In the genomic region with DNA sequence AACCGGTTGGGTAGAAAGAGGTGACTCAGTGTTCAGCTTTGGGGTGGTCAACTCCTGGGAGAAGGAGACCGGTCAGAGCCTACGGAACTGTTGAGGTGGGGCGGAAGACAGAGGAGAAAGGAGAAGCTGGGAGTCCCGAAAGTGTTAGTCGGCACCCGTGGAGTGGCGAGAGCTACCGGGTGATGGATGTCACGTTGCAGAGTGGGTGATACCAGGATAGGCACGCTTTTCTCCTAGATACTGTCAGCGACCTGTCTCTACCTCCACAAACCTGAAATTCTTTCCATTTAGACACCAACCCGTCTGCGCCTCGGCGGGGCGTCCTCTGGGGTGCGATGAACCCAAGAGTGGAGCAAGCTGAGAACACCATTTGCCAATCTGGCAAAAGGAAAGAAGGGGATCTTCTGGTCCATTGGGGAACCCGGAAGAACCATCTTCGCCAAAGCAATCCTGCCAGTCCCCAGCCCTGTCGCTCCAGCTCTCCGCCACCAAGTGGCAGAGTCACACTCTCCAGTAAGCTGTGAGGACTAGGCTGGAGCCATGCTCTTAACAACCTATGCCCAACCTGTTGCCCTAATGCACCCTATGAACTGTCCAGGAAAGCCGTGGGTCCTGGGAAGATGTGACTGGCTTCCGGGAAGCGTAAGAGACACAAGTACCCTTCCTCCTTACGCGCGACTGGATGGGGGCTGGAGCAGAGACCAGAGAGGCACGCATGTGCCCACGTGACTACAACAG, we compare ENCODE assay signal across 7 mouse cellular contexts. TPM values are rescaled to one million over a fixed set of nuclear protein-coding genes. Genes with fewer than 3 reads are reported as not detected.
DNase-seq lines count a peak whose midpoint lies in the region; ATAC-seq and TF ChIP-seq lines count a peak whose summit lies in the region.

A gene (minus strand): TSS at position 628 of the 738 bp plus-strand sequence.

- TF ChIP-seq CTCF in ES-Bruce4 (IDR thresholded peaks at IDR 0.05; ENCODE audit: low read depth, low read length): peak; percentile 43
- TF ChIP-seq CTCF in Patski (IDR thresholded peaks at IDR 0.05): no peak

- no peaks in the 10 kb centered on the region for H3K4me1 ChIP-seq in ES-Bruce4 (ENCODE audit: control insufficient read depth, insufficient read depth, low read length)
- H3K4me1 ChIP-seq in heart, embryonic 15.5 days (replicated peaks): peaks cover 16% of the 10 kb centered on the region
- no peaks in the 10 kb centered on the region; the same call in 1 of the 2 replicates for H3K4me1 ChIP-seq in midbrain, embryonic 15.5 days

- no peak for DNase-seq in Patski (ENCODE audit: low read depth, low spot score)
- peak; percentile 49 for DNase-seq in kidney, postnatal 14 days
- no peak for DNase-seq in adipocyte (ENCODE audit: low spot score)
- no peak for DNase-seq in adrenal gland, adult 18-20 months (ENCODE audit: low spot score in 2 of 2)

- ATAC-seq in Patski: peak; percentile 65
- peak; percentile 70; the same call in 1 of the 2 replicates for ATAC-seq in heart, embryonic 15.5 days (replicated peaks; ENCODE audit: insufficient number of reproducible peaks, insufficient read depth, low FRiP score, low read depth)
- peak; percentile 66 for ATAC-seq in midbrain, embryonic 15.5 days (replicated peaks)

- peak within 1 kb of the TSS; percentile 68 for H3K4me2 ChIP-seq in heart, embryonic 15.5 days
- peak within 1 kb of the TSS; percentile 67 for H3K4me2 ChIP-seq in midbrain, embryonic 15.5 days

- CTCF ChIA-PET in Patski (lab: Charles Lee): no interaction called here

- H3K4me3 ChIP-seq in ES-Bruce4 (ENCODE audit: low read depth, low read length): peak within 1 kb of the TSS; percentile 55
- peak within 1 kb of the TSS; percentile 38 for H3K4me3 ChIP-seq in heart, embryonic 15.5 days
- peak within 1 kb of the TSS; percentile 32 for H3K4me3 ChIP-seq in midbrain, embryonic 15.5 days

- 0 out of 2 replicates have a peak within 1 kb of the TSS, but pooled peaks have one; percentile 13 for H3K9ac ChIP-seq in ES-Bruce4 (ENCODE audit: low read depth, poor library complexity, severe bottlenecking)
- no peak within 1 kb of the TSS for H3K9ac ChIP-seq in heart, embryonic 15.5 days
- H3K9ac ChIP-seq in midbrain, embryonic 15.5 days: no peak within 1 kb of the TSS; the same call in 1 of the 2 replicates

- TF ChIP-seq EP300 in ES-Bruce4 (IDR thresholded peaks at IDR 0.05; ENCODE audit: insufficient read depth, low read depth, low read length): no peak

- no peak within 1 kb of the TSS for H3K27ac ChIP-seq in ES-Bruce4 (ENCODE audit: insufficient read depth, low read length)
- H3K27ac ChIP-seq in heart, embryonic 15.5 days: no peak within 1 kb of the TSS
- peak within 1 kb of the TSS; percentile 14 for H3K27ac ChIP-seq in midbrain, embryonic 15.5 days

- no peak for TF ChIP-seq POLR2A in ES-Bruce4 (IDR thresholded peaks at IDR 0.05; ENCODE audit: insufficient read depth, low read length)

- POLR2A ChIA-PET in Patski (lab: Charles Lee): no interaction called here

- no peaks in the 10 kb centered on the region for H3K9me3 ChIP-seq in ES-Bruce4 (replicated peaks; ENCODE audit: control insufficient read depth, insufficient read depth, low read length, poor library complexity, severe bottlenecking)
- H3K9me3 ChIP-seq in heart, embryonic 15.5 days (replicated peaks): no peaks in the 10 kb centered on the region
- H3K9me3 ChIP-seq in midbrain, embryonic 15.5 days: no peaks in the 10 kb centered on the region

- in situ Hi-C loops in Patski (cut with MboI; ENCODE audit: low pct_unique_long_range_greater_than_20kb): loop anchor here (10.0 kb wide), 2 partner anchors 116 to 824 kb away; no protein-coding TSS in a partner anchor

- no peaks in the 10 kb centered on the region for H3K36me3 ChIP-seq in ES-Bruce4 (ENCODE audit: control insufficient read depth, insufficient read depth, low read length, poor library complexity, severe bottlenecking)
- H3K36me3 ChIP-seq in heart, embryonic 15.5 days: no peaks in the 10 kb centered on the region
- H3K36me3 ChIP-seq in midbrain, embryonic 15.5 days (replicated peaks): no peaks in the 10 kb centered on the region

- peaks cover 32% of the 10 kb centered on the region for H3K27me3 ChIP-seq in ES-Bruce4 (ENCODE audit: control insufficient read depth, insufficient read depth, low read length, poor library complexity, severe bottlenecking)
- no peaks in the 10 kb centered on the region for H3K27me3 ChIP-seq in Patski
- H3K27me3 ChIP-seq in heart, embryonic 15.5 days: peaks cover 93% of the 10 kb centered on the region
- H3K27me3 ChIP-seq in midbrain, embryonic 15.5 days (replicated peaks): peaks cover 72% of the 10 kb centered on the region

- WGBS in heart, embryonic 15.5 days: under 1% methylated on average over 30 of the region's 30 CpGs
- WGBS in midbrain, embryonic 15.5 days: 1% methylated on average over 30 of the region's 30 CpGs

RNA-seq across cellular contexts. Expression of the gene that starts here (rescaled TPM):
- polyA plus RNA-seq in ES-Bruce4 (2011; ENCODE audit: insufficient read depth, insufficient read length, low read depth, missing spikeins) (not detected in 2 replicates), Patski (2021) (not detected)
- not detected in 2 replicates for polyA plus RNA-seq in heart, embryonic 15.5 days (2015; fragmentation: Nextera tagmentation; extraction: Ambion mirVana)
- polyA plus RNA-seq in midbrain, embryonic 15.5 days (2015; fragmentation: Nextera tagmentation; extraction: Ambion mirVana): 4.0 and 4.8 TPM in 2 replicates
- total RNA-seq in adrenal gland, adult 18-20 months (2021): not detected

Comparison
In these comparisons a context has a peak if more than half of its experiments do, and no peak if none do; other contexts are left out.
1. Peak in ATAC-seq in Patski; RNA of the gene not detected or under 1 TPM.
2. Peak in ATAC-seq, H3K4me3 ChIP-seq and H3K4me2 ChIP-seq in heart, embryonic 15.5 days; RNA of the gene not detected or under 1 TPM.